Mouse (Mus musculus) midbrain, embryonic 14.5 days (tissue): Measurements from ENCODE around the gene AB124611. TPM values are rescaled to one million over a fixed set of nuclear protein-coding genes. Genes with fewer than 3 reads are reported as not detected.

Experiments used
- ATAC-seq: fragments of 200-750 bp; cut with Nextera tagmentation; 2 replicates; pipeline ENCODE4 v1.8.0; 2017; ENCODE audit warnings: moderate number of reproducible peaks, moderate library complexity; ENCODE audit not compliant: low FRiP score, low TSS enrichment
- DNase-seq: peaks from one replicate; pipeline ENCODE4 v3.0.0-alpha.2; 2015
- H3K27ac ChIP-seq: fragments of 300-500 bp; sonication (generic); replicated peaks from 2 replicates; pipeline ENCODE4 v1.5.1; 2014; ENCODE audit warnings: mild to moderate bottlenecking, low read depth, low read length, moderate library complexity
- H3K27me3 ChIP-seq: fragments of 300-500 bp; sonication (generic); 2 replicates; pipeline ENCODE4 v1.6.1; 2014; ENCODE audit warnings: low read length, control low read depth, mixed read lengths; ENCODE audit not compliant: control insufficient read depth, insufficient read depth
- H3K36me3 ChIP-seq: fragments of 300-500 bp; sonication (generic); 2 replicates; pipeline ENCODE4 v1.6.1; 2014; ENCODE audit warnings: low read length, control low read depth; ENCODE audit not compliant: control insufficient read depth, insufficient read depth
- H3K4me1 ChIP-seq: fragments of 300-500 bp; sonication (generic); 2 replicates; pipeline ENCODE4 v1.6.1; 2014; ENCODE audit warnings: mild to moderate bottlenecking, antibody characterized with exemption, low read length, control low read depth; ENCODE audit not compliant: control insufficient read depth, insufficient read depth
- H3K4me2 ChIP-seq: fragments of 300-500 bp; sonication (generic); 2 replicates; pipeline ENCODE4 v1.6.1; 2014; ENCODE audit warnings: mild to moderate bottlenecking, low read length, moderate library complexity
- H3K4me3 ChIP-seq: fragments of 300-500 bp; sonication (generic); replicated peaks from 2 replicates; pipeline ENCODE4 v1.5.1; 2014; ENCODE audit warnings: low read depth, low read length
- H3K9ac ChIP-seq: fragments of 300-500 bp; sonication (generic); replicated peaks from 2 replicates; pipeline ENCODE4 v1.6.1; 2014; ENCODE audit warnings: mild to moderate bottlenecking, low read length, moderate library complexity
- H3K9me3 ChIP-seq: fragments of 300-500 bp; sonication (generic); 2 replicates; pipeline ENCODE4 v1.6.1; 2016; ENCODE audit warnings: low read length, control low read depth, mixed read lengths; ENCODE audit not compliant: control insufficient read depth
- WGBS: fragments of 180-500 bp; shearing (Covaris S2); extraction: QIAGEN DNeasy Blood & Tissue Kit; methylation state at CpG from one replicate; pipeline ENCODE4 v1.1.7; 2014; 5-methylcytosine and 5-hydroxymethylcytosine counted together
- polyA plus RNA-seq: library from polyadenylated mRNA; unstranded; fragments of >200 nt; fragmentation: Nextera tagmentation; extraction: Ambion mirVana; gene quantifications from 2 replicates; pipeline ENCODE4 v1.2.1, GENCODE M21; 2014

AB124611 gene
- polyA plus RNA-seq, 1 experiment from 2014 or later = 1.8 TPM

- H3K9me3 ChIP-seq = no peaks in the 10 kb centered on the region
- DNase-seq (no peak), ATAC-seq (no peak)
- no peaks in the 10 kb centered on the region for H3K27me3 ChIP-seq
- H3K4me2 ChIP-seq = no peak overlapping the region
- H3K4me1 ChIP-seq = peaks cover 10% of the 10 kb centered on the region
- no peak overlapping the region for H3K27ac ChIP-seq
- WGBS = 98% methylated on average over 2 of the region's 2 CpGs
- H3K4me3 ChIP-seq = no peak overlapping the region
- no peak overlapping the region for H3K9ac ChIP-seq
- H3K36me3 ChIP-seq = peaks cover 16% of the 10 kb centered on the region
Measured at GRCm38 (mm10) chr9:21551049-21551448, 25.1 kb downstream of the AB124611 start.

GRCm38 (mm10) chr9:21553607-21554273 is 27.8 kb downstream of the AB124611 start:
- Histone ChIP-seq H3K4me1 (0 out of 2 replicates have a peak, but pooled peaks cover 3% of the 10 kb centered on the region), H3K9me3 (no peaks in the 10 kb centered on the region), H3K27me3 (no peaks in the 10 kb centered on the region), H3K27ac (no peak overlapping the region), H3K4me2 (no peak overlapping the region), H3K36me3 (peaks cover 25% of the 10 kb centered on the region), H3K4me3 (no peak overlapping the region), H3K9ac (no peak overlapping the region)
- WGBS = 94% methylated on average over 6 of the region's 6 CpGs
- DNase-seq (no peak), ATAC-seq (no peak)

GRCm38 (mm10) chr9:21555198-21555742 is 29.3 kb downstream of the AB124611 start:
- Histone ChIP-seq H3K27ac (no peak overlapping the region), H3K36me3 (peaks cover 23% of the 10 kb centered on the region), H3K27me3 (no peaks in the 10 kb centered on the region), H3K4me1 (no peaks in the 10 kb centered on the region), H3K4me2 (no peak overlapping the region), H3K9ac (no peak overlapping the region), H3K4me3 (no peak overlapping the region), H3K9me3 (no peaks in the 10 kb centered on the region)
- ATAC-seq (no peak), DNase-seq (no peak)
- 88% methylated on average over 6 of the region's 6 CpGs for WGBS

- H3K36me3 ChIP-seq = peaks cover 19% of the 10 kb centered on the region
- no peaks in the 10 kb centered on the region for H3K27me3 ChIP-seq
- WGBS = 91% methylated on average over 2 of the region's 2 CpGs
- no peak overlapping the region for H3K4me2 ChIP-seq
- H3K4me3 ChIP-seq = no peak overlapping the region
- H3K9ac ChIP-seq = no peak overlapping the region
- H3K9me3 ChIP-seq = no peaks in the 10 kb centered on the region
- no peak for DNase-seq
- ATAC-seq = no peak
- H3K4me1 ChIP-seq = no peaks in the 10 kb centered on the region
- no peak overlapping the region for H3K27ac ChIP-seq
Measured at GRCm38 (mm10) chr9:21556996-21557395, 31.0 kb downstream of the AB124611 start.

GRCm38 (mm10) chr9:21557556-21557955 is 31.6 kb downstream of the AB124611 start:
- no peaks in the 10 kb centered on the region for H3K4me1 ChIP-seq
- no peak overlapping the region for H3K4me3 ChIP-seq
- H3K9me3 ChIP-seq = no peaks in the 10 kb centered on the region
- H3K27ac ChIP-seq = no peak overlapping the region
- WGBS = 89% methylated on average over 2 of the region's 2 CpGs
- no peak overlapping the region for H3K9ac ChIP-seq
- DNase-seq = no peak
- no peak for ATAC-seq
- H3K27me3 ChIP-seq = no peaks in the 10 kb centered on the region
- H3K4me2 ChIP-seq = no peak overlapping the region
- H3K36me3 ChIP-seq = peaks cover 19% of the 10 kb centered on the region

- H3K9ac ChIP-seq = no peak overlapping the region
- no peak overlapping the region for H3K4me2 ChIP-seq
- H3K4me1 ChIP-seq = no peaks in the 10 kb centered on the region
- WGBS = 92% methylated on average over 4 of the region's 4 CpGs
- no peaks in the 10 kb centered on the region for H3K9me3 ChIP-seq
- H3K27me3 ChIP-seq = no peaks in the 10 kb centered on the region
- DNase-seq = no peak
- H3K36me3 ChIP-seq = peaks cover 19% of the 10 kb centered on the region
- ATAC-seq = no peak
- no peak overlapping the region for H3K4me3 ChIP-seq
- no peak overlapping the region for H3K27ac ChIP-seq
Measured at GRCm38 (mm10) chr9:21558366-21558765, 32.4 kb downstream of the AB124611 start.

- no peaks in the 10 kb centered on the region for H3K9me3 ChIP-seq
- peaks cover 19% of the 10 kb centered on the region for H3K36me3 ChIP-seq
- ATAC-seq = no peak
- WGBS = 92% methylated on average over 3 of the region's 3 CpGs
- H3K4me2 ChIP-seq = no peak overlapping the region
- H3K27ac ChIP-seq = no peak overlapping the region
- DNase-seq = no peak
- no peaks in the 10 kb centered on the region for H3K4me1 ChIP-seq
- no peaks in the 10 kb centered on the region for H3K27me3 ChIP-seq
- no peak overlapping the region for H3K9ac ChIP-seq
- H3K4me3 ChIP-seq = no peak overlapping the region
Measured at GRCm38 (mm10) chr9:21559151-21559550, 33.2 kb downstream of the AB124611 start.

- no peaks in the 10 kb centered on the region for H3K9me3 ChIP-seq
- no peak overlapping the region for H3K4me3 ChIP-seq
- peaks cover 12% of the 10 kb centered on the region; the same call in 1 of the 2 replicates for H3K36me3 ChIP-seq
- 89% methylated on average over 1 of the region's 1 CpGs for WGBS
- H3K4me1 ChIP-seq = no peaks in the 10 kb centered on the region
- no peak overlapping the region for H3K27ac ChIP-seq
- H3K9ac ChIP-seq = no peak overlapping the region
- H3K4me2 ChIP-seq = no peak overlapping the region
- ATAC-seq (no peak), DNase-seq (no peak)
- H3K27me3 ChIP-seq = no peaks in the 10 kb centered on the region
Measured at GRCm38 (mm10) chr9:21564420-21564819, 38.4 kb downstream of the AB124611 start.

GRCm38 (mm10) chr9:21565004-21565586 is 39.1 kb downstream of the AB124611 start:
- Histone ChIP-seq H3K27ac (no peak overlapping the region), H3K4me1 (no peaks in the 10 kb centered on the region), H3K27me3 (no peaks in the 10 kb centered on the region), H3K9ac (no peak overlapping the region), H3K9me3 (no peaks in the 10 kb centered on the region), H3K36me3 (peaks cover 18% of the 10 kb centered on the region), H3K4me3 (no peak overlapping the region), H3K4me2 (no peak overlapping the region)
- WGBS = 92% methylated on average over 4 of the region's 4 CpGs
- no peak for ATAC-seq
- DNase-seq = no peak
